Mouse (Mus musculus) gastrocnemius, adult 2 months (tissue): ENCODE data around the gene Ghrl. TPM values are rescaled to one million over a fixed set of nuclear protein-coding genes. Genes with fewer than 3 reads are reported as not detected.
"Not testable (repeated sequence)": the region's sequence is repeated elsewhere in the genome, so short reads cannot be mapped to it uniquely, and the experiment has no call there.

Experiments
- DNase-seq: peaks from one replicate; pipeline ENCODE4 v3.0.0; 2022
- H3K27ac ChIP-seq: fragments of 200-600 bp; 2 replicates; pipeline ENCODE4 v1.8.1; 2022; ENCODE audit warnings: mild to moderate bottlenecking
- H3K4me3 ChIP-seq: fragments of 200-600 bp; 2 replicates; pipeline ENCODE4 v1.8.1; 2022; ENCODE audit warnings: mild to moderate bottlenecking, moderate library complexity
- CTCF ChIP-seq: fragments of 200-600 bp; IDR thresholded peaks from 2 replicates; pipeline ENCODE4 v1.8.1; 2022; ENCODE audit warnings: antibody characterized with exemption, mild to moderate bottlenecking, moderate library complexity
- intact Hi-C: fragments of 180-260 bp; cut with DNase I; formaldehyde crosslinking; loops from one replicate; pipeline ENCODE4 v1.15.1; 2025
- microRNA-seq: library from miRNA; unstranded; fragments of <30 nt; microRNA quantifications from one replicate; pipeline ENCODE4 v1.2.0, GENCODE M21; 2021
- total RNA-seq, 2 experiments: library from RNA; stranded (reverse); gene quantifications; 2 replicates each; pipeline ENCODE4 v1.2.3; 2021

Gene Ghrl
- total RNA-seq, 2 experiments from 2014 or later = 1.0 TPM; not detected in 1

DNA sequence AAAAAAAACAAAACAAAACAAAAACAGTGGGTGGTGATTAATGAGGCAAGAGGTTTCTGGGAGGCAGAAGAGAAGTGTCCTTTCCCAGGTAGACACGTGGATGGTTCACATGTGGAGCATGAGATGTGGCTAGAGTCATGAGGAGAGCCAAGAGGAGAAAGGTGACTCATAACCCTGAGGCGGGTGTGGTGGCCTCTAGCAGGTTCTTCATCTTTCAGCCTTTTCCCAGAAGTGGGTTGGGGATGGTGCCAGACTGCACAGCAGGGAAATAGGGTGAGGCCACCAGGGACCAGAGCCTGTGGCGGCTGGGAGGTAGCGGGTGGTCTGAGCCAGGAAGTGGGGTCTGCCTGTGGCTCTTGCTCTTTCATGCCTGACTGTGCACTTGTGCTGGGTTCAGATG, 44.4 kb downstream of the Ghrl start:
- intact Hi-C loops = no loop called here
- Histone ChIP-seq H3K27ac (no peak overlapping the region), H3K4me3 (no peak overlapping the region)
- no peak for DNase-seq
- TF ChIP-seq CTCF = no peak

DNA sequence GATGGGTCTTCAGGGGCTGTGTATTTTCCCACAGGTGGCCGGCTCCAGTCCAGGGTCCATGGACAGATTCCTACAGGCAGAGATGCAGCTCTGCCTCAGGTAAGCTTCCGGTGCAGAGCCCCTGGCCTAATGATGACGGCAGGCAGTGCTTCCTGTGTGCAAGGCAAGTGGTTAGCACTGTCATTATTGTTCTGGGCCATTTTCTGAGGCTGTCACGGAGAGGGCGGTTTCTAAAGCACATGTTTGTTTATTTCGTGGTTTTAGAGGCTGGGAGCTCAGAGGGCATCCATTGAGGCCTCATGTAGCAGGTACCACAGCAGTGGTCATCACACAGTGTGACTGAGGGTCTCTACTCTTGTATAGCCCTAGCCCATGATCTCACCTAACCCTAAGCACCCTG, 46.7 kb downstream of the Ghrl start:
- no peak for TF ChIP-seq CTCF
- DNase-seq = no peak
- H3K27ac ChIP-seq = no peak overlapping the region
- intact Hi-C loops = no loop called here
- no peak overlapping the region for H3K4me3 ChIP-seq

GRCm38 (mm10) chr6:113672029-113672428, 47.7 kb downstream of the Ghrl start:
- H3K4me3 ChIP-seq, DNase-seq, intact Hi-C loops, H3K27ac ChIP-seq: not testable (repeated sequence)
- TF ChIP-seq CTCF = peak; percentile 39

DNA sequence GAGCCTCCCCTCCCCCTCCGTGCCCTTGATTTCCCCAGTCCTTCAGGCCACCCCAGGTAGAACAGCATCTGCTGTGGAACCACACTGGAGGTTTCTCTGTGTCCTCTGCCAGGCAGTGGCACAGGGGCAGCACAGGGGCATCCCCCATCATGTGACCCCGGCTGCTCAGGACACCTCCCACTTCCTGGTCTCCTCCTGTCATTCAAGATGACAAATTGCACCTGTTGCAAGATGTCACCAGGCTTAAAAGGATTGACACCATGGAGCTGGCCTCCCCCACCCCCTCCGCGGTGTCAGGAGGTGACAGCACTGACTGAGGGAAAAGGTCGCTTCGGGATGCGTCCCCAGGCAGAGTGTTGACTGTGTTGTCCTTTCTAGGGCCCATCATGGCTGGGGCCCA, 49.9 kb downstream of the Ghrl start:
- TF ChIP-seq CTCF = no peak
- intact Hi-C loops = no loop called here
- Histone ChIP-seq H3K4me3 (no peak overlapping the region; the same call in 1 of the 2 replicates), H3K27ac (peak overlapping the region; percentile 72)
- peak; percentile 24 for DNase-seq

DNA sequence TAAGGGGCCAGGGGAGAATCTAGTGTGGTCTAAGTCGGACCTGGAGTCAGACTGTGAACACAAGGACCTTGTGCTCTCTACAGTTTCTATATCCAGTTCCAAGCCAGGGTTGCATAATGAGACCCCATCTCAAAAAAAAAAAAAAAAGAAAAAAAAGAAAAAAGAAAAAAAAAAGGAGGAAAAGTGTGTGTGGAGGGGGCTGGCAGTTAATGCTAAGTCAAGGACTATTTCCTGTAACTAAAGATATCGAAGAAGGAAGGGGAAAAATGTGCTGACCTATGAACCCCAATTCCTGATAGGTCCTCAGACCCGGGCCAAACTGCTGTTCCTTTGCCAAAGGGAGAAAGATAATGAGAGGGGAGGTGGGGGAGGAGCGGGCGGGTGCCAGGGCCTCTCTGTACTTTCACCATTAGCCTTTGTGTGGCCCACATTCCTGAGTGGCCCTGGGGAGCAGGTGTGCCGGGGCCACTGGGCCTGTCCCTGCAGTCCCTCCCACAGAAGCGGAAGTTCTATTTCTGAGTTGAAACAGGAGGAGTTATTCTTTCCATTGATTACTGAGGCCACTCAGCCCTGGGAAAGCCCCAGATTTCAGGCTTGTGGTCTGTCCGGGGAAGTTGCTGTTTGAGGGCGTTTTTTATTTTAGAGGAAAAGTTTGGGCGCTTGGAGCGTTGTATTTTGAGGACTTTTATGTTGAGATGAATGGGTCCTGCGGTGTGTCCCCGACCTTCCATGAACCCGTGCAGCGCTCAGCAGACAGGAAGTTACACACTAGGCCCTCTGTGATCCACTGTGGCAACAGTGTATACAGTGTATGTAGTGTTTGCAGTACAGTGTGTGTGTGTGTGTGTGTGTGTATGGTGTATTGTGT, 51.2 kb downstream of the Ghrl start:
- TF ChIP-seq CTCF = no peak
- DNase-seq = peak; percentile 55
- peak overlapping the region; percentile 72 for H3K27ac ChIP-seq
- 0 out of 2 replicates have a peak overlapping the region, but pooled peaks have one; percentile 13 for H3K4me3 ChIP-seq
- intact Hi-C loops = no loop called here

DNA sequence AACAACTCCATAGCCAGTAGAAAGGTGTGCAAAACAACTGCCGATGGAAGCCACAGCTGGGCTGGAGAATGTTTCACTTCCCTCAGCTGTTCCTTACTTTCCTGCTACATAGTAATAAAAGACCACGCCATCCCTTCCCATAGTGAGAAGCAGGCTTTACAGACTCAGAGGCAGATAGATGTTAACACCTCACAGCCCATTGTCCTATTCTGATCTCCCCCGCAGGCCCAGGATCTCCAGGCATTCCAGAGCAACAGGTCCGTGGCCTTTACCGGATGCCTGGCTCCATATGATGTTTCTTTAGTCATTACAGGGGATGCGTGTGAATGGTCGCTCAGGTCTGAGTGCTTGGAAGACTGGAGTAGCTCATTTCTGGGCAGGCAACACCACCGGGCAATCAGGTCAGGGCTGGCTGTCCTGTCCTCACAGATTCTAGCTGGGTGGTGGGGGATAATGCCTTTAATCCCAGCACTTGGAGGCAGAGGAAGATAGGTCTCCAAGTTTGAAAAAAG, 52.0 kb downstream of the Ghrl start:
- no peak overlapping the region for H3K4me3 ChIP-seq
- intact Hi-C loops = no loop called here
- DNase-seq = no peak
- peak overlapping the region; percentile 72 for H3K27ac ChIP-seq
- no peak for TF ChIP-seq CTCF

Small RNA genes within 50 kb of the gene (microRNA-seq; reads per million reads assigned to microRNA genes)
- gene Mir7042 = not detected

Other genes starting within 250 kb of the Ghrl start
- gene Il17rc, start 248.5 kb downstream of the Ghrl start, total RNA-seq = 1 to 10 TPM; 4.2 to 4.7 TPM
- gene Creld1, start 236.6 kb downstream of the Ghrl start, total RNA-seq = 10 to 100 TPM; 47.5 to 54.4 TPM
- under 1 TPM; 0.08 to 0.11 TPM for gene Prrt3, start 217.9 kb downstream of the Ghrl start, total RNA-seq
- gene Emc3, start 188.2 kb downstream of the Ghrl start, total RNA-seq = 10 to 100 TPM; 54.9 to 63.2 TPM
- under 1 TPM; 0.10 to 0.28 TPM for gene Fancd2, start 188.2 kb downstream of the Ghrl start, total RNA-seq
- gene Fancd2os, start 119.2 kb downstream of the Ghrl start, total RNA-seq = not detected
- gene Brk1, start 115.1 kb downstream of the Ghrl start, total RNA-seq = 10 to 100 TPM; 37.3 to 46.0 TPM
- gene Vhl, start 95.9 kb downstream of the Ghrl start, total RNA-seq = 1 to 10 TPM; 5.1 to 5.9 TPM
- gene Irak2, start 81.4 kb downstream of the Ghrl start, total RNA-seq = 1 to 10 TPM; 3.9 to 6.1 TPM
- gene Tatdn2, start 22.8 kb downstream of the Ghrl start, total RNA-seq = 10 to 100 TPM; 36.4 to 41.1 TPM
- gene Sec13, start 20.9 kb upstream of the Ghrl start, total RNA-seq = 10 to 100 TPM; 60.0 to 74.1 TPM